Mouse (Mus musculus): ENCODE measurements at regions not wholly inside any gene's neighbourhood (a gene's known extent, or its start where the extent isn't known, plus 50 kb on each side); places are given as distances from the start of the nearest gene placed in this dataset.

GRCm38 (mm10) chr9:83691332-83692198, 114.5 kb downstream of the Elovl4 start:
- Histone ChIP-seq H3K27me3 (ENCODE audit: insufficient read depth, low read length) (no peaks in the 10 kb centered on the region), H3K4me1 (replicated peaks; ENCODE audit: insufficient read depth, low read length) (peaks cover 1% of the 10 kb centered on the region; the same call in 1 of the 2 replicates), H3K4me2 (ENCODE audit: low read length) (peak overlapping the region; percentile 51), H3K9ac (ENCODE audit: low read depth, low read length) (no peak overlapping the region), H3K36me3 (ENCODE audit: insufficient read depth, low read length) (no peaks in the 10 kb centered on the region), H3K27ac (no peak overlapping the region), H3K4me3 (replicated peaks; ENCODE audit: low read depth, low read length) (peak overlapping the region; percentile 20; the same call in 1 of the 2 replicates), H3K9me3 (replicated peaks; ENCODE audit: low read length) (no peaks in the 10 kb centered on the region)
- DNase-seq (ENCODE audit: low spot score) (peak; percentile 91), ATAC-seq (replicated peaks; ENCODE audit: low FRiP score, low read depth) (peak; percentile 78)
- 19% methylated on average over 24 of the region's 24 CpGs for WGBS
- TF ChIP-seq CTCF (IDR thresholded peaks at IDR 0.05; ENCODE audit: low read depth): peak; percentile 80
